Mouse (Mus musculus): ENCODE results near the gene Opcml. TPM values are rescaled to one million over a fixed set of nuclear protein-coding genes. Genes with fewer than 3 reads are reported as not detected.

Gene Opcml
- polyA plus RNA-seq, 1 experiment from 2014 or later, result 1.9 TPM

GRCm38 (mm10) chr9:28571682-28572081 lies 781.1 kb downstream of the Opcml start:
- no peak overlapping the region for H3K4me3 ChIP-seq (ENCODE audit: low read depth, low read length)
- H3K36me3 ChIP-seq (ENCODE audit: control insufficient read depth, insufficient read depth, low read length), result no peaks in the 10 kb centered on the region
- 75% methylated on average over 2 of the region's 2 CpGs for WGBS (ENCODE audit: insufficient replicate concordance)
- H3K4me1 ChIP-seq (ENCODE audit: control insufficient read depth, insufficient read depth, low read length), result peaks cover 14% of the 10 kb centered on the region
- no peak overlapping the region for H3K4me2 ChIP-seq
- ATAC-seq (replicated peaks; ENCODE audit: insufficient number of reproducible peaks, low FRiP score, low TSS enrichment), result no peak
- no peak overlapping the region for H3K9ac ChIP-seq (ENCODE audit: low read depth, low read length)
- H3K27me3 ChIP-seq (ENCODE audit: control insufficient read depth, insufficient read depth, low read length), result no peaks in the 10 kb centered on the region
- no peaks in the 10 kb centered on the region for H3K9me3 ChIP-seq (replicated peaks; ENCODE audit: control insufficient read depth, low read length)
- H3K27ac ChIP-seq (ENCODE audit: low read depth, low read length), result no peak overlapping the region

- H3K9ac ChIP-seq (ENCODE audit: low read depth, low read length), result no peak overlapping the region
- H3K4me1 ChIP-seq (ENCODE audit: control insufficient read depth, insufficient read depth, low read length), result peaks cover 14% of the 10 kb centered on the region
- H3K4me2 ChIP-seq, result no peak overlapping the region
- WGBS (ENCODE audit: insufficient replicate concordance), result 80% methylated on average over 9 of the region's 9 CpGs
- no peaks in the 10 kb centered on the region for H3K9me3 ChIP-seq (replicated peaks; ENCODE audit: control insufficient read depth, low read length)
- H3K4me3 ChIP-seq (ENCODE audit: low read depth, low read length), result no peak overlapping the region
- no peak overlapping the region for H3K27ac ChIP-seq (ENCODE audit: low read depth, low read length)
- H3K27me3 ChIP-seq (ENCODE audit: control insufficient read depth, insufficient read depth, low read length), result no peaks in the 10 kb centered on the region
- no peak for ATAC-seq (replicated peaks; ENCODE audit: insufficient number of reproducible peaks, low FRiP score, low TSS enrichment)
- no peaks in the 10 kb centered on the region for H3K36me3 ChIP-seq (ENCODE audit: control insufficient read depth, insufficient read depth, low read length)
These were observed 781.7 kb downstream of the Opcml start for GRCm38 (mm10) chr9:28572136-28572774.

GRCm38 (mm10) chr9:28578730-28579129 lies 788.2 kb downstream of the Opcml start:
- Histone ChIP-seq H3K9me3 (replicated peaks; ENCODE audit: control insufficient read depth, low read length) (no peaks in the 10 kb centered on the region), H3K9ac (ENCODE audit: low read depth, low read length) (no peak overlapping the region), H3K36me3 (ENCODE audit: control insufficient read depth, insufficient read depth, low read length) (no peaks in the 10 kb centered on the region), H3K4me2 (no peak overlapping the region), H3K27ac (ENCODE audit: low read depth, low read length) (no peak overlapping the region), H3K4me1 (ENCODE audit: control insufficient read depth, insufficient read depth, low read length) (no peaks in the 10 kb centered on the region), H3K27me3 (ENCODE audit: control insufficient read depth, insufficient read depth, low read length) (no peaks in the 10 kb centered on the region), H3K4me3 (ENCODE audit: low read depth, low read length) (no peak overlapping the region)
- ATAC-seq (replicated peaks; ENCODE audit: insufficient number of reproducible peaks, low FRiP score, low TSS enrichment), result no peak

GRCm38 (mm10) chr9:28587253-28587652 lies 796.7 kb downstream of the Opcml start:
- ATAC-seq (replicated peaks; ENCODE audit: insufficient number of reproducible peaks, low FRiP score, low TSS enrichment), result no peak
- no peaks in the 10 kb centered on the region for H3K36me3 ChIP-seq (ENCODE audit: control insufficient read depth, insufficient read depth, low read length)
- no peaks in the 10 kb centered on the region for H3K27me3 ChIP-seq (ENCODE audit: control insufficient read depth, insufficient read depth, low read length)
- no peak overlapping the region for H3K9ac ChIP-seq (ENCODE audit: low read depth, low read length)
- H3K9me3 ChIP-seq (replicated peaks; ENCODE audit: control insufficient read depth, low read length), result no peaks in the 10 kb centered on the region
- WGBS (ENCODE audit: insufficient replicate concordance), result 58% methylated on average over 3 of the region's 3 CpGs
- H3K27ac ChIP-seq (ENCODE audit: low read depth, low read length), result no peak overlapping the region
- H3K4me1 ChIP-seq (ENCODE audit: control insufficient read depth, insufficient read depth, low read length), result no peaks in the 10 kb centered on the region
- no peak overlapping the region for H3K4me3 ChIP-seq (ENCODE audit: low read depth, low read length)
- no peak overlapping the region for H3K4me2 ChIP-seq

GRCm38 (mm10) chr9:28587857-28588388 lies 797.3 kb downstream of the Opcml start:
- no peaks in the 10 kb centered on the region for H3K4me1 ChIP-seq (ENCODE audit: control insufficient read depth, insufficient read depth, low read length)
- 84% methylated on average over 4 of the region's 4 CpGs for WGBS (ENCODE audit: insufficient replicate concordance)
- no peaks in the 10 kb centered on the region for H3K36me3 ChIP-seq (ENCODE audit: control insufficient read depth, insufficient read depth, low read length)
- H3K9me3 ChIP-seq (replicated peaks; ENCODE audit: control insufficient read depth, low read length), result no peaks in the 10 kb centered on the region
- H3K27ac ChIP-seq (ENCODE audit: low read depth, low read length), result no peak overlapping the region
- H3K9ac ChIP-seq (ENCODE audit: low read depth, low read length), result no peak overlapping the region
- H3K27me3 ChIP-seq (ENCODE audit: control insufficient read depth, insufficient read depth, low read length), result no peaks in the 10 kb centered on the region
- H3K4me3 ChIP-seq (ENCODE audit: low read depth, low read length), result no peak overlapping the region
- no peak for ATAC-seq (replicated peaks; ENCODE audit: insufficient number of reproducible peaks, low FRiP score, low TSS enrichment)
- no peak overlapping the region for H3K4me2 ChIP-seq

GRCm38 (mm10) chr9:28588488-28588887 lies 797.9 kb downstream of the Opcml start:
- Histone ChIP-seq H3K4me2 (no peak overlapping the region), H3K27ac (ENCODE audit: low read depth, low read length) (no peak overlapping the region), H3K4me3 (ENCODE audit: low read depth, low read length) (no peak overlapping the region), H3K27me3 (ENCODE audit: control insufficient read depth, insufficient read depth, low read length) (no peaks in the 10 kb centered on the region), H3K9ac (ENCODE audit: low read depth, low read length) (no peak overlapping the region), H3K4me1 (ENCODE audit: control insufficient read depth, insufficient read depth, low read length) (no peaks in the 10 kb centered on the region), H3K9me3 (replicated peaks; ENCODE audit: control insufficient read depth, low read length) (no peaks in the 10 kb centered on the region), H3K36me3 (ENCODE audit: control insufficient read depth, insufficient read depth, low read length) (no peaks in the 10 kb centered on the region)
- ATAC-seq (replicated peaks; ENCODE audit: insufficient number of reproducible peaks, low FRiP score, low TSS enrichment), result no peak
- WGBS (ENCODE audit: insufficient replicate concordance), result 57% methylated on average over 1 of the region's 1 CpGs

- no peaks in the 10 kb centered on the region for H3K36me3 ChIP-seq (ENCODE audit: control insufficient read depth, insufficient read depth, low read length)
- H3K27ac ChIP-seq (ENCODE audit: low read depth, low read length), result no peak overlapping the region
- no peaks in the 10 kb centered on the region for H3K9me3 ChIP-seq (replicated peaks; ENCODE audit: control insufficient read depth, low read length)
- no peak overlapping the region for H3K4me2 ChIP-seq
- H3K4me1 ChIP-seq (ENCODE audit: control insufficient read depth, insufficient read depth, low read length), result no peaks in the 10 kb centered on the region
- no peaks in the 10 kb centered on the region for H3K27me3 ChIP-seq (ENCODE audit: control insufficient read depth, insufficient read depth, low read length)
- ATAC-seq (replicated peaks; ENCODE audit: insufficient number of reproducible peaks, low FRiP score, low TSS enrichment), result no peak
- 70% methylated on average over 3 of the region's 3 CpGs for WGBS (ENCODE audit: insufficient replicate concordance)
- no peak overlapping the region for H3K4me3 ChIP-seq (ENCODE audit: low read depth, low read length)
- H3K9ac ChIP-seq (ENCODE audit: low read depth, low read length), result no peak overlapping the region
These were observed 801.6 kb downstream of the Opcml start for GRCm38 (mm10) chr9:28592208-28592607.

GRCm38 (mm10) chr9:28595062-28595461 lies 804.5 kb downstream of the Opcml start:
- H3K9ac ChIP-seq (ENCODE audit: low read depth, low read length), result no peak overlapping the region
- no peak overlapping the region for H3K4me3 ChIP-seq (ENCODE audit: low read depth, low read length)
- no peak overlapping the region for H3K4me2 ChIP-seq
- ATAC-seq (replicated peaks; ENCODE audit: insufficient number of reproducible peaks, low FRiP score, low TSS enrichment), result no peak
- H3K27ac ChIP-seq (ENCODE audit: low read depth, low read length), result no peak overlapping the region
- no peaks in the 10 kb centered on the region for H3K27me3 ChIP-seq (ENCODE audit: control insufficient read depth, insufficient read depth, low read length)
- H3K36me3 ChIP-seq (ENCODE audit: control insufficient read depth, insufficient read depth, low read length), result no peaks in the 10 kb centered on the region
- no peaks in the 10 kb centered on the region for H3K4me1 ChIP-seq (ENCODE audit: control insufficient read depth, insufficient read depth, low read length)
- WGBS (ENCODE audit: insufficient replicate concordance), result 75% methylated on average over 3 of the region's 3 CpGs
- no peaks in the 10 kb centered on the region for H3K9me3 ChIP-seq (replicated peaks; ENCODE audit: control insufficient read depth, low read length)

GRCm38 (mm10) chr9:28605561-28605960 lies 815.0 kb downstream of the Opcml start:
- ATAC-seq (replicated peaks; ENCODE audit: insufficient number of reproducible peaks, low FRiP score, low TSS enrichment), result no peak
- 57% methylated on average over 1 of the region's 1 CpGs for WGBS (ENCODE audit: insufficient replicate concordance)

More at GRCm38 (mm10) chr9:28605561-28605960, 815.0 kb downstream of the Opcml start:
- Histone ChIP-seq H3K9me3 (replicated peaks; ENCODE audit: control insufficient read depth, low read length) (no peaks in the 10 kb centered on the region), H3K36me3 (ENCODE audit: control insufficient read depth, insufficient read depth, low read length) (no peaks in the 10 kb centered on the region), H3K4me2 (no peak overlapping the region), H3K27ac (ENCODE audit: low read depth, low read length) (no peak overlapping the region), H3K27me3 (ENCODE audit: control insufficient read depth, insufficient read depth, low read length) (no peaks in the 10 kb centered on the region), H3K4me1 (ENCODE audit: control insufficient read depth, insufficient read depth, low read length) (no peaks in the 10 kb centered on the region), H3K4me3 (ENCODE audit: low read depth, low read length) (no peak overlapping the region), H3K9ac (ENCODE audit: low read depth, low read length) (no peak overlapping the region)

Measured in heart, embryonic 11.5 days (tissue).